Mouse (Mus musculus) midbrain, embryonic 13.5 days (tissue): Measurements from ENCODE around the gene Slc25a11. TPM values are rescaled to one million over a fixed set of nuclear protein-coding genes. Genes with fewer than 3 reads are reported as not detected.

ENCODE experiments used
- ATAC-seq: fragments of 200-750 bp; cut with Nextera tagmentation; 2 replicates; pipeline ENCODE4 v1.8.0; 2017; ENCODE audit warnings: mild to moderate bottlenecking, moderate TSS enrichment, moderate library complexity
- H3K27ac ChIP-seq: fragments of 300-500 bp; sonication (generic); 2 replicates; pipeline ENCODE4 v1.5.1; 2015; ENCODE audit warnings: inconsistent platforms, mild to moderate bottlenecking, moderate library complexity
- H3K27me3 ChIP-seq: fragments of 300-500 bp; sonication (generic); 2 replicates; pipeline ENCODE4 v1.6.1; 2015; ENCODE audit warnings: mild to moderate bottlenecking, inconsistent platforms
- H3K36me3 ChIP-seq: fragments of 300-500 bp; sonication (generic); 2 replicates; pipeline ENCODE4 v1.6.1; 2015; ENCODE audit warnings: mild to moderate bottlenecking, inconsistent platforms
- H3K4me1 ChIP-seq: fragments of 300-500 bp; sonication (generic); replicated peaks from 2 replicates; pipeline ENCODE4 v1.6.1; 2015; ENCODE audit warnings: inconsistent platforms
- H3K4me2 ChIP-seq: fragments of 300-500 bp; sonication (generic); replicated peaks from 2 replicates; pipeline ENCODE4 v1.6.1; 2015; ENCODE audit warnings: moderate library complexity, mild to moderate bottlenecking, inconsistent platforms
- H3K4me3 ChIP-seq: fragments of 300-500 bp; sonication (generic); replicated peaks from 2 replicates; pipeline ENCODE4 v1.5.1; 2015; ENCODE audit warnings: mild to moderate bottlenecking, inconsistent platforms
- H3K9ac ChIP-seq: fragments of 300-500 bp; sonication (generic); replicated peaks from 2 replicates; pipeline ENCODE4 v1.6.1; 2015; ENCODE audit warnings: mild to moderate bottlenecking, inconsistent platforms
- H3K9me3 ChIP-seq: fragments of 300-500 bp; sonication (generic); 2 replicates; pipeline ENCODE4 v1.6.1; 2016; ENCODE audit warnings: mild to moderate bottlenecking, inconsistent platforms
- WGBS: fragments of 180-500 bp; shearing (Covaris S2); methylation state at CpG from one replicate; pipeline ENCODE4 v1.1.7; 2015; 5-methylcytosine and 5-hydroxymethylcytosine counted together
- polyA plus RNA-seq: library from polyadenylated mRNA; unstranded; fragments of >200 nt; fragmentation: Nextera tagmentation; extraction: Ambion mirVana; gene quantifications from 2 replicates; pipeline ENCODE4 v1.2.1, GENCODE M21; 2015

Slc25a11 gene
- polyA plus RNA-seq, 1 experiment from 2014 or later: 169 TPM

DNA sequence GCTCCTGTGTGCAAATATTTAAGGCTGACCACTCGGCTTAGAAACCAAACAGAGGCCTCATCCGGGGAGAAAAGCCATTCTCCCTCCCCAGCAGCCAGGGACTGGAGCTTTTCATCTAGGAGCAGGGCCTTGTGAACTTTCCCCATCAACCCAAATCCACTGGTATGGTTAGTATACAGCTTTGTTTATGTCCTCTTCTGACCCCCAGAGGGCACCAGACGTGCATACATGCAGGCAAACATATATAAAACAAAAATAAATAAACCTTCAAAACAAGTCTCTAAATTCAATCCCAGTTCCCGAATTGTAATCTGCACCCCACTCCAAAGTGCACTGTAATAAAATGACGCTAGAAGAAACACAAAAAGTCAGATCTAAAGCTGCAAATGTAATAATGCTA, 17.7 kb downstream of the Slc25a11 start:
- Histone ChIP-seq H3K9ac (no peak overlapping the region), H3K4me2 (no peak overlapping the region), H3K36me3 (no peaks in the 10 kb centered on the region), H3K27me3 (no peaks in the 10 kb centered on the region), H3K4me1 (no peaks in the 10 kb centered on the region), H3K9me3 (no peaks in the 10 kb centered on the region), H3K4me3 (no peak overlapping the region), H3K27ac (no peak overlapping the region)
- 58% methylated on average over 5 of the region's 5 CpGs for WGBS
- no peak for ATAC-seq

DNA sequence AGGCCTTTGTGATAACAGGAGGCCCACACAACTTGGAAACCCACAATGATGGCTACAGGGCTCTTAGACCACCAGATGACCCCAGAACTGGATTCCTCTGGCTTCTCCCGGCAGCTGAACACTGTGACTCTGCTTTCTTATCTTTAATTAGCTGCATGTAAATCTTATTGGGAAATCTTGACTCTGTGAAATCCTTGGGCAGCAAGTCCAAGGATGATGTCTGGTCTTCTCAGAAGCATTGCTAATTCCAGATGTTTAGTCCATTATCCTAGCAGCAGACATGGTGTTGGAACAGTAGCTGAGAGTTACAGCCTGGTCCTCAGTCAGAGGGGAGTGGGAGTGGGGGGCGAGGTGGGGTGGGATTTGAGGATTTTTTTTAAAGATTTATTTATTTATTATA, 18.8 kb downstream of the Slc25a11 start:
- Histone ChIP-seq H3K4me1 (no peaks in the 10 kb centered on the region), H3K9ac (no peak overlapping the region), H3K4me2 (no peak overlapping the region), H3K27ac (no peak overlapping the region), H3K9me3 (no peaks in the 10 kb centered on the region), H3K4me3 (no peak overlapping the region), H3K27me3 (no peaks in the 10 kb centered on the region), H3K36me3 (no peaks in the 10 kb centered on the region)
- WGBS: 80% methylated on average over 2 of the region's 2 CpGs
- no peak for ATAC-seq

DNA sequence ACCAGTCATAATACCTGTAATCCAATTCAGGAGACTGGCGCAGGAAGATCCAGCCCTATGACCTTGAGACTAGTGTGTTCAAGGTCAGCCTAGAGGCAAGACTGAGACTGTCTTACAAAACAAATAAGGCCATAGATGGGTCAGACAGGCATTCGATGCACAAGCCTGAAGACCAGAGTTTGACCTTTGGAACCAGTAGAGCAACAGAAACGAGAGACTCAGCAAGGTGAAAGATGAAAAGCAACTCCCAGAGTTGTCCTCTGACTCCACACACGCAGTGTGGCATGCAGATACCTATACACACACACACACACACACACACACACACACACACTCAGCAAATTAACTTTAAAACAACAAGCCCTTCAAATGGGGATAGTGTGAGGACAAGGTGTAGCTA, 20.4 kb downstream of the Slc25a11 start:
- H3K27me3 ChIP-seq: no peaks in the 10 kb centered on the region
- no peak overlapping the region for H3K4me3 ChIP-seq
- no peaks in the 10 kb centered on the region for H3K9me3 ChIP-seq
- no peak overlapping the region for H3K9ac ChIP-seq
- ATAC-seq: no peak
- H3K27ac ChIP-seq: no peak overlapping the region
- no peaks in the 10 kb centered on the region for H3K4me1 ChIP-seq
- no peak overlapping the region for H3K4me2 ChIP-seq
- 82% methylated on average over 4 of the region's 4 CpGs for WGBS
- no peaks in the 10 kb centered on the region for H3K36me3 ChIP-seq

DNA sequence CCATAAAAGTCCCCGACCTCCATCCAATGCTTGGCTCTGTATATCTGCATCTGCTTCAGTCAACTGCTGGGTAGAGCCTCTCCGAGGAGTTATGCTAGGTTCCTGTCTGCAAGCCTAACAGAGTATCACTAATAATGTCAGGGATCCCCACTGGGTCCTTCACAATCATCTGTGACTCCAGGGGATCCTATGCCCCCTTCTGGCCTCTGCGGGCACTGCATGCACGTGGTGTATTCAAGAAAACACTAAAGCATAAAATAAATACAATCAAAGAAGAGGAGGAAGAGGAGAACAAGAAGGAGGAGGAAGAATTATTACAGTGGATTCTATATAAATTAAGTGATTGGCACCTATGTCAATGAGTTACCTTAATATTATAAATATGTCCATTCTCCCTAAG, 21.8 kb downstream of the Slc25a11 start:
- H3K4me3 ChIP-seq: no peak overlapping the region
- H3K4me2 ChIP-seq: no peak overlapping the region
- no peaks in the 10 kb centered on the region for H3K36me3 ChIP-seq
- H3K27ac ChIP-seq: no peak overlapping the region
- no peaks in the 10 kb centered on the region for H3K9me3 ChIP-seq
- WGBS: 54% methylated on average over 4 of the region's 4 CpGs
- H3K4me1 ChIP-seq: no peaks in the 10 kb centered on the region
- H3K27me3 ChIP-seq: no peaks in the 10 kb centered on the region
- no peak overlapping the region for H3K9ac ChIP-seq
- no peak for ATAC-seq

DNA sequence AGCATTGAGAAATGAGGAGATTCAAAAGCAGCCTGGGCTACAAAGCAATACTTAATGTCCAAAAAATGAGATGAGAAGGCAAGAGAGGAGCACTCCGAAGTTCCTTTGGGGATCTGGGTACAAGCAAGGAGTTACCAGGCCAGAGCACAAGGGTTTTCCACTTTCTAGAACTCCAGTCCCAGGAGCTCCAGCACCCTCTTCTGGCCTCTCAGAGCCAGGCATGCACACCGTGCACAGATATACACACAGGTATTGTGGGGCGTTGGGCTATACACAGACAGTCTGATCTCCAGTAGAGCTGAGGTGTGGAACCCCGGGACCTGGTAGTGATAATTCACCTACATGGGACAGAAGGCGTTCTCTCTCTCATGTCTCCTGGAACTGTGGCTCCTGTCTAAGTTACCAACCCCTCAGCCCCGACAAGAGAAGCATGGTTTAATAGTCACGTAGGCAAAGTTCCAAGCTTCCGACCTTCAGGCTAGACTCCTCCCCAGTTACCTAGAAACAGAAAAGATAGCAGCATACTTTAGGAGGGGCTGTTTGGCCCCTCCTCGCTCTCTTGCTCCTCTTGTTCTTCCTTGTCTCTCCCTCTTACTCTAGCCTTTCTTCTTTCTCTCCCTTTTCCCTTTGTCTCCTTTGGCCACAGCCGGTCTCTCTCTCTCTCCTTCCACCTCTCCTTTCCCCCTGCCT, 24.1 kb downstream of the Slc25a11 start:
- Histone ChIP-seq H3K27ac (no peak overlapping the region), H3K27me3 (no peaks in the 10 kb centered on the region), H3K9me3 (no peaks in the 10 kb centered on the region), H3K4me3 (no peak overlapping the region), H3K9ac (no peak overlapping the region), H3K4me1 (no peaks in the 10 kb centered on the region), H3K4me2 (no peak overlapping the region), H3K36me3 (no peaks in the 10 kb centered on the region)
- WGBS: 83% methylated on average over 10 of the region's 10 CpGs
- no peak for ATAC-seq

DNA sequence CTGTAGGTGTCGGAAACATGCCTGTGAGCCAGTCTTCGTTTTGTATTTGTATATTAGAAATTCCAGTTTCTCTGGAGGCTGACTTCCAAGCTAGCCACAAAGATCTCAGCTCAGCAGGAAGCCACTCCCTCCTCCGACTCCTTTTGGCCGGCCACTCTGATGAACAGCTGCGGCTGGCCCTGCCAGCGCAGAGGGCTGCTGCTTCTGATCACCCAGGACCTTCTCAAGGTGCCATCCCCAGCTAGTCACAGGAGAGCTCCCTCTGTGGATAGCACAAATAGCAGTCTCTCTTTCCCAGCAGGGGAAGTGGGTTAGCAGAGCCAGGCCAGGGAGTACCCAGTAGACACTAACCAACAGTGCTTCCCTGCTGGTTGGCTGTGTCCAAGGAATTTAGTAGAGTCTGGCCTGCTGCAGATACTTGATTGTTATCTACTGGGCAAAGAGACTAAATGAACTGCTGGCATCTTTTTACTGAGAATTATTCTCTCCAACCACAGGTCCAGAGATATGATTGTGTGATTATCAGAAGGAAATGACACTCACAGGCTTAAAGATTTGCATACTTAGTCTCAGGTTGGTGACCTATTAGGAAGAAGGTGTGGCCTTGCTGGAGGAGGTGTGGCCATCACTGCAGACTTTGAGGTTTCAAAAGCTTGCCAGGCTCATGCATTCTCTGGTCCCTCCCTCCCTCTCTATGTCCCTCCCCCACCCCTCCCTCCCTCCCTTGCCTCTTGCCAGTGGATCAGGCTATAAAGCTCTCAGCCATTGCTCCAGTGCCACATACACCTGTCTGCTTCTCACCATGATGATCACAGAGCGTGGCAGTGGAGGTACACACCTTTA, 25.1 kb downstream of the Slc25a11 start:
- H3K4me1 ChIP-seq: no peaks in the 10 kb centered on the region
- no peaks in the 10 kb centered on the region for H3K27me3 ChIP-seq
- H3K4me3 ChIP-seq: no peak overlapping the region
- H3K27ac ChIP-seq: no peak overlapping the region
- no peak for ATAC-seq
- 0 out of 2 replicates have a peak overlapping the region, but pooled peaks have one; percentile 21 for H3K9ac ChIP-seq
- no peaks in the 10 kb centered on the region for H3K9me3 ChIP-seq
- H3K4me2 ChIP-seq: no peak overlapping the region
- 48% methylated on average over 7 of the region's 7 CpGs for WGBS
- no peaks in the 10 kb centered on the region for H3K36me3 ChIP-seq

DNA sequence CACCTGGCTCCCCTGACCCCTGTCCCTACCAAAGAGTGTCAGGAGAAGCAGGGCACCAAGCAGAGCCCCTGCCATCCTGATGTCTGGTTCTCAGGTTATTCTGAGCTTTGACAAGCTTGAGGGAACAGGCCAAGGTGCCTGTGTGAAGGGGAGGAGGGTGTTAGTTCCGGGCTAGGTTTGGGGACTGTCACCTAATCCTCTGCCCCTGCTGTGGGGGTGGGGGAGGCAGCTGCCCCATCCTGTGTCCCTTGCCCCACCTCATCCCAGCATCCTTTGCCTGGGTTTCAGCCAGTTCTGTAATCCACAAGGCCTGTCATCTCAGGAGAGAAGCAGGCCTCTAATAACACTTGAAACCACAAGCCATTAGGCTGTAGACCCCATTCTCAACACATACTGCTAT, 28.2 kb downstream of the Slc25a11 start, which contains the start of gene Chrne:
Chrne (minus strand) TSS at position 116 of the 400 bp plus-strand sequence.
- no peak for ATAC-seq
- peaks cover 11% of the 10 kb centered on the region for H3K4me1 ChIP-seq
- H3K9ac ChIP-seq: no peak within 1 kb of the TSS
- no peak within 1 kb of the TSS for H3K4me3 ChIP-seq
- H3K27me3 ChIP-seq: peaks cover 18% of the 10 kb centered on the region; the same call in 1 of the 2 replicates
- WGBS: 37% methylated on average over 1 of the region's 1 CpGs
- no peaks in the 10 kb centered on the region for H3K9me3 ChIP-seq
- no peak within 1 kb of the TSS for H3K4me2 ChIP-seq
- H3K27ac ChIP-seq: no peak within 1 kb of the TSS
- no peaks in the 10 kb centered on the region for H3K36me3 ChIP-seq

DNA sequence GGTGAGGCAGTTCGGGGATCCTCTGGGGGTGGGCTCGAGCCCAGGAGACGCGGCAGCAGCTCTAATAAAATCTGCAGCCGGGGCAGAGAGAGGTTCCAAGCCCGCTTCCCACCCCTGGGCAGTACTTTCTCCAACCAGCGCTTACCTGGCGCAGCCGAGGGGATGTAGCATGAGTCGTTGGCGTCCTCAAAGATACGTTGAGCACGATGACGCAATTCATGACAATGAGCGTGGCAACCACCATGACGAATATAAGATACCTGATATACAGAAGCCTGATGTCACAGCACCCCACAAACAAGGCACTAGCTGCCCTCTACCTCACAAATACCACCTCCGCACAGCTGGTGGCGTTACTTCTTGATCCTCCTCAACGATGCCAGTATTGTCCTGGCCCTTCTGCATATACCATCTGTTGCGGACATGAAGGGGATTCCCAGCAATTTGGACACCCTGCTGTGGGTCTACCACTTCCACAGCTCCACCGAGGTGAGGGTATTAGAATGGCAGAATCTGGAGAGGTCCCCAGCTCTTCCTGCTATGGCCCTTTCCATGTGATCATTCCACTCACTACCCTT, 31.7 kb downstream of the Slc25a11 start, which contains the start of gene 4930544D05Rik:
4930544D05Rik (plus strand) TSS at position 333 of the 578 bp plus-strand sequence.
- peak within 1 kb of the TSS; percentile 57 for H3K9ac ChIP-seq
- H3K9me3 ChIP-seq: no peaks in the 10 kb centered on the region
- peaks cover 31% of the 10 kb centered on the region for H3K36me3 ChIP-seq
- no peak within 1 kb of the TSS for H3K27ac ChIP-seq
- peaks cover 11% of the 10 kb centered on the region for H3K4me1 ChIP-seq
- ATAC-seq: no peak
- peaks cover 18% of the 10 kb centered on the region; the same call in 1 of the 2 replicates for H3K27me3 ChIP-seq
- WGBS: 15% methylated on average over 21 of the region's 21 CpGs
- H3K4me3 ChIP-seq: peak within 1 kb of the TSS; percentile 25
- H3K4me2 ChIP-seq: peak within 1 kb of the TSS; percentile 54

DNA sequence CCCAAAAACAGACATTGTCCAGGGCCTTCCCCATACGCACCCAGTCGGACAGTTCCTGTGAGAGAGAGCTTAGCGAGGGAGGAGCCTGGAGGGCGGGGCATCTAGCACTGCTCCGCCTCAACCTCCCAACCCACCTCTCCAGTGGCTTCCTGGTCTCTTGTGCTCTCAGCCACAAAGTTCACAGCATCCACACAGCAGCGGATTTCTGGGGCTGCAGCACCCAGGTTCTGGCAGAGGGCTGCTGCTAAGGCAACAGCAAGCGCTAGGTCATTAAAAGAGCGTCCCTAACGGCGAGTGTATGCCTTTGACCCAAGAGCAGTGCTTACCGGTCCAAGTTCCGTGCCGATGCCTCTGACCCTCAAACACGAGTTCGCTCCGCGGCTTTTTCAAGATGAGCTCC, 32.2 kb downstream of the Slc25a11 start:
- Histone ChIP-seq H3K9me3 (no peaks in the 10 kb centered on the region), H3K4me1 (peaks cover 11% of the 10 kb centered on the region), H3K4me3 (peak overlapping the region; percentile 25), H3K9ac (peak overlapping the region; percentile 57), H3K4me2 (peak overlapping the region; percentile 54), H3K36me3 (peaks cover 36% of the 10 kb centered on the region), H3K27ac (no peak overlapping the region), H3K27me3 (peaks cover 18% of the 10 kb centered on the region; the same call in 1 of the 2 replicates)
- 2% methylated on average over 17 of the region's 17 CpGs for WGBS
- peak; percentile 45; the same call in 1 of the 2 replicates for ATAC-seq

DNA sequence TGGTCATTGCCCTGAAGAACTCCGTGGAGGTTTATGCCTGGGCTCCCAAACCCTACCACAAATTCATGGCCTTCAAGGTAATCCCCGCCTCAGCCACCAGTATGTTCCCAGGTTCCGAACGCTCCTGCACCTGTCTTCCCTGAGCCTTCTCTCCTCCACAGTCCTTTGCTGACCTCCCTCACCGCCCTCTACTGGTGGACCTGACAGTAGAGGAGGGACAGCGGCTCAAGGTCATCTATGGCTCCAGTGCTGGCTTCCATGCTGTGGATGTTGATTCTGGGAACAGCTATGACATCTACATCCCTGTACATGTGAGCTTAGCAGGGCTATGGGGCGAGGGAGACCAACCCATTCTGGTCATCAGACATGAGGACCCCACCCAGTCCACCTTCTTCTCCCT, 34.8 kb downstream of the Slc25a11 start:
- Histone ChIP-seq H3K36me3 (peaks cover 62% of the 10 kb centered on the region), H3K4me1 (peaks cover 11% of the 10 kb centered on the region), H3K4me2 (no peak overlapping the region), H3K9me3 (no peaks in the 10 kb centered on the region), H3K27ac (no peak overlapping the region), H3K9ac (no peak overlapping the region; the same call in 1 of the 2 replicates), H3K27me3 (peaks cover 18% of the 10 kb centered on the region; the same call in 1 of the 2 replicates), H3K4me3 (no peak overlapping the region)
- WGBS: 73% methylated on average over 7 of the region's 7 CpGs
- ATAC-seq: no peak

DNA sequence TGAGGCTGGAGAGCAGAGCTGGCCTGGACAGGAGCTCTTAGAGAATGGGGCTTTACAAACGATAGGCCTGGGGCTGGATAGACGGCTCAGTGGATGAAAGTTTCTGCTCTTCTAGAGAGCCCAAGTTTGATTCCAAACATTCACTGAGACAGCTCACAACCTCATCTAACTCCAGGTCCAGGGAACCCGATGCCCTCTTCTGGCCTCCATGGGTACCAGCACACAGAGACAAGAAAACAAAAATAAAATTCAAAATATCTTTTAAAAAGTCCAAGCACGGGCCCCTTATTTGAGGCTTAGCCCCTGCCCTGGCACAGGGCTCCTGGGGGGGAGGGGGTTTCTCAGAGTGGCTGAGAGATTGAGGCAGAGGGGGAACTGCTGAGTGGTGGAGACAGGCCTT, 36.5 kb downstream of the Slc25a11 start:
- Histone ChIP-seq H3K4me1 (peaks cover 11% of the 10 kb centered on the region), H3K27ac (no peak overlapping the region), H3K4me3 (no peak overlapping the region), H3K4me2 (no peak overlapping the region), H3K9ac (no peak overlapping the region), H3K27me3 (peaks cover 10% of the 10 kb centered on the region; the same call in 1 of the 2 replicates), H3K9me3 (no peaks in the 10 kb centered on the region), H3K36me3 (peaks cover 79% of the 10 kb centered on the region)
- 91% methylated on average over 4 of the region's 4 CpGs for WGBS
- ATAC-seq: no peak
